12 mouse cellular contexts compared by ENCODE assay signal in genomic region chr7:82854195-82854766, GRCm38 (mm10). TPM values are rescaled to one million over a fixed set of nuclear protein-coding genes. Genes with fewer than 3 reads are reported as not detected.
DNase-seq lines count a peak whose midpoint lies in the region; ATAC-seq and TF ChIP-seq lines count a peak whose summit lies in the region.
"Had no signal": no experiment of that assay in that cellular context is flagged by ENCODE, and none has a peak within 500 bp of the region (broad histone marks: within the 10 kb centered on the region; RNA-seq: fewer than 3 reads in every experiment).

No protein-coding gene starts in this region.

- H3K4me2 ChIP-seq in kidney, postnatal 0 days (ENCODE audit: low read length) = no peak overlapping the region
- no peak overlapping the region for H3K4me2 ChIP-seq in limb, embryonic 11.5 days (ENCODE audit: low read depth, severe bottlenecking)
- H3K4me2 ChIP-seq: hindbrain, embryonic 12.5 days had no signal

- H3K4me3 ChIP-seq in kidney, postnatal 0 days (replicated peaks; ENCODE audit: low read depth, low read length) = no peak overlapping the region
- H3K4me3 ChIP-seq in limb, embryonic 11.5 days (ENCODE audit: low read depth, low read length) = no peak overlapping the region
- H3K4me3 ChIP-seq: hindbrain, embryonic 12.5 days had no signal

- peak; percentile 49 for DNase-seq in embryo, embryonic 10 days (ENCODE audit: low spot score)
- no peak for DNase-seq in embryo, embryonic 11 days
- peak; percentile 50 for DNase-seq in kidney, postnatal 0 days (ENCODE audit: low spot score)
- DNase-seq in kidney, adult 18-20 months = no peak
- peak; percentile 75 for DNase-seq in Muller cell, postnatal 12 days (ENCODE audit: inconsistent ontology term)
- DNase-seq in limb, embryonic 11.5 days (ENCODE audit: low spot score) = peak; percentile 45
- DNase-seq in frontal cortex, postnatal 36 days (ENCODE audit: low spot score in 2 of 2) = no peak
- DNase-seq in layer of hippocampus, adult 9-10 months (ENCODE audit: low spot score) = no peak
- DNase-seq: cerebellum, adult 2 months; kidney, postnatal 25 days; thymus, adult 18-20 months had no signal

- ATAC-seq in kidney, postnatal 0 days (replicated peaks; ENCODE audit: low FRiP score, low read depth) = no peak
- no peak for ATAC-seq in limb, embryonic 11.5 days (ENCODE audit: insufficient number of reproducible peaks, low FRiP score, low TSS enrichment, low read depth)

- no peaks in the 10 kb centered on the region for H3K36me3 ChIP-seq in kidney, postnatal 0 days (ENCODE audit: insufficient read depth, low read length)
- no peaks in the 10 kb centered on the region for H3K36me3 ChIP-seq in limb, embryonic 11.5 days (ENCODE audit: control insufficient read depth, insufficient read depth, low read length)
- H3K36me3 ChIP-seq: hindbrain, embryonic 12.5 days had no signal

- no peak overlapping the region for H3K9ac ChIP-seq in kidney, postnatal 0 days (ENCODE audit: low read depth, low read length)
- H3K9ac ChIP-seq in limb, embryonic 11.5 days (ENCODE audit: low read length) = no peak overlapping the region
- H3K9ac ChIP-seq: hindbrain, embryonic 12.5 days had no signal

- WGBS in kidney, postnatal 0 days = 41% methylated on average over 3 of the region's 3 CpGs
- WGBS in limb, embryonic 11.5 days = 20% methylated on average over 3 of the region's 3 CpGs

- no peak for TF ChIP-seq CTCF in kidney, postnatal 0 days (IDR thresholded peaks at IDR 0.05; ENCODE audit: low read depth)

- H3K27ac ChIP-seq in kidney, postnatal 0 days = no peak overlapping the region
- no peak overlapping the region for H3K27ac ChIP-seq in limb, embryonic 11.5 days (replicated peaks; ENCODE audit: low read depth, low read length)
- H3K27ac ChIP-seq: hindbrain, embryonic 12.5 days had no signal

- no peaks in the 10 kb centered on the region for H3K4me1 ChIP-seq in kidney, postnatal 0 days (replicated peaks; ENCODE audit: insufficient read depth, low read length)
- H3K4me1 ChIP-seq in limb, embryonic 11.5 days (ENCODE audit: control insufficient read depth, insufficient read depth, low read length) = peaks cover 5% of the 10 kb centered on the region
- H3K4me1 ChIP-seq: hindbrain, embryonic 12.5 days had no signal

- no peaks in the 10 kb centered on the region for H3K9me3 ChIP-seq in kidney, postnatal 0 days (replicated peaks; ENCODE audit: low read length)
- no peaks in the 10 kb centered on the region for H3K9me3 ChIP-seq in limb, embryonic 11.5 days (ENCODE audit: control insufficient read depth, low read length)
- H3K9me3 ChIP-seq: hindbrain, embryonic 12.5 days had no signal

- H3K27me3 ChIP-seq in kidney, postnatal 0 days (ENCODE audit: insufficient read depth, low read length) = no peaks in the 10 kb centered on the region
- no peaks in the 10 kb centered on the region for H3K27me3 ChIP-seq in limb, embryonic 11.5 days (ENCODE audit: control insufficient read depth, insufficient read depth, low read length)
- H3K27me3 ChIP-seq: hindbrain, embryonic 12.5 days had no signal

RNA-seq across cellular contexts. Expression of gene Mex3b, which starts 12.9 kb away (rescaled TPM):
- polyA plus RNA-seq in kidney, postnatal 0 days (2015; fragmentation: Nextera tagmentation; extraction: Ambion mirVana) = 11.2 and 11.3 TPM in 2 replicates
- polyA plus RNA-seq in limb, embryonic 11.5 days (2014; fragmentation: Nextera tagmentation; extraction: Ambion mirVana) = 47.0 and 47.4 TPM in 2 replicates

Comparison
In these comparisons a context has a peak if more than half of its experiments do, and no peak if none do; other contexts are left out.
1. DNase-seq: peak in embryo, embryonic 10 days (single experiment), kidney, postnatal 0 days (single experiment), Muller cell, postnatal 12 days (single experiment) and limb, embryonic 11.5 days (single experiment); none in embryo, embryonic 11 days (single experiment), kidney, adult 18-20 months (single experiment), frontal cortex, postnatal 36 days (0 of 2) and layer of hippocampus, adult 9-10 months (single experiment).